Mouse (Mus musculus) kidney, adult 2 months (tissue): ENCODE measurements at regions not wholly inside any gene's neighbourhood (a gene's known extent, or its start where the extent isn't known, plus 50 kb on each side); places are given as distances from the start of the nearest gene placed in this dataset.

Experiments
- CTCF ChIP-seq: fragments of 200-500 bp; conservative IDR thresholded peaks from 2 replicates; pipeline ENCODE4 v1.5.1; 2011; ENCODE audit warnings: low read depth, mild to moderate bottlenecking, control low read depth, low read length, moderate library complexity, mixed read lengths; ENCODE audit not compliant: insufficient read depth, insufficient read length
- POLR2A ChIP-seq: fragments of 200-500 bp; IDR thresholded peaks from one replicate; pipeline ENCODE4 v1.6.1; 2011; ENCODE audit warnings: low read depth, low read length, control low read depth

DNA sequence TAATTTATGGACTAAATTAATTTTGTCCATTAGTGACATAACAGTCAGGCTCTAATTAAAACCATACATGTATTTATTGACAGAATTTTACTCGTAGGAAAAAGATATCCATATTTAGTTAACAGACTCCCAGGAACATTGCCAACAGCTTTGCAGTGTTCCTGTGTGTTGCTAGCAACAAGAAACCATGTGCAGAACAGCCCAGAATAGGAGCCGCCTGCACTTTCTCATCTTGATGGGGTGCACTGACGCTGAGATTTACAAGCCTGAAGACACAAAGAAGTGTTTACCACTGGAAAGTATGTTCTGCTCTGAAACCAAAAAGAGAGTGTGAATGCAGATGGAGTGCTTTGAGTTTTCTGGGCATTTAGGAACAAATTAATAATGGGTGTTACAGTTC, 118.5 kb upstream of the Rgs1 start:
- no peak for TF ChIP-seq POLR2A
- no peak for TF ChIP-seq CTCF
